Mouse (Mus musculus): ENCODE results near the gene Srl. TPM values are rescaled to one million over a fixed set of nuclear protein-coding genes. Genes with fewer than 3 reads are reported as not detected.

Srl gene
- polyA plus RNA-seq, 1 experiment from 2014 or later = 5.5 TPM

DNA sequence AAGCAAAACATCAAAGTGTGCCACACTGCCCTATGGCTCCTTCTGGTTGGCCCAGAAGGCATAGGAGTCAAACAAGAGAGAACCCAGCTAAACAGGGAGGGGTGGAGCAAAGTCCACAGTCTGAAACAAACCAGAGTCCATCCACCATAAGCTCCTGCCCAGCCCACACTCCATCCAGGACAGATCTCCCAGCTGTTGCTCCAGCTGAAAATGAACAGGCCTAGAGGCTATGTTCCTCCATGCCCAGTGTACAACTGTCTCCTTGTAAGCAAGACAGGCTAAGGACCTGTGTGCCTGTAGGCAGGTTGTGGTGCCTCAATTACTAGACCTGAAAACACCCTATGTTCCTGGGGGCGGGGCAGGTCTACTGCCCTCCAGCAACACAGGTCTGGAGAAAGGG, 15.5 kb upstream of the Srl start:
- H3K4me1 ChIP-seq (ENCODE audit: insufficient read depth, low read depth, low read length) = peaks cover 8% of the 10 kb centered on the region; the same call in 1 of the 2 replicates
- 75% methylated on average over 1 of the region's 1 CpGs for WGBS
- TF ChIP-seq EP300 (IDR thresholded peaks at IDR 0.05) = no peak
- TF ChIP-seq CTCF (IDR thresholded peaks at IDR 0.05) = no peak
- ATAC-seq = no peak
- no peaks in the 10 kb centered on the region for H3K36me3 ChIP-seq (ENCODE audit: insufficient read depth, low read length)
- H3K4me2 ChIP-seq (replicated peaks; ENCODE audit: low read depth, low read length) = no peak overlapping the region
- H3K27me3 ChIP-seq (replicated peaks; ENCODE audit: insufficient read depth, low read length) = no peaks in the 10 kb centered on the region
- H3K27ac ChIP-seq (ENCODE audit: low read length) = 0 out of 2 replicates have a peak overlapping the region, but pooled peaks have one; percentile 93
- no peak overlapping the region for H3K4me3 ChIP-seq (ENCODE audit: low read depth, low read length)
- H3K9ac ChIP-seq (replicated peaks; ENCODE audit: low read depth) = no peak overlapping the region
- no peak for DNase-seq (ENCODE audit: low spot score)
- H3K9me3 ChIP-seq (ENCODE audit: low read length) = no peaks in the 10 kb centered on the region

- no peak for DNase-seq (ENCODE audit: low spot score)
- no peak overlapping the region for H3K27ac ChIP-seq (ENCODE audit: low read length)
- no peaks in the 10 kb centered on the region for H3K27me3 ChIP-seq (replicated peaks; ENCODE audit: insufficient read depth, low read length)
- no peak overlapping the region for H3K4me3 ChIP-seq (ENCODE audit: low read depth, low read length)
- H3K9me3 ChIP-seq (ENCODE audit: low read length) = no peaks in the 10 kb centered on the region
- ATAC-seq = no peak
- no peak overlapping the region for H3K4me2 ChIP-seq (replicated peaks; ENCODE audit: low read depth, low read length)
- peaks cover 8% of the 10 kb centered on the region; the same call in 1 of the 2 replicates for H3K4me1 ChIP-seq (ENCODE audit: insufficient read depth, low read depth, low read length)
- no peaks in the 10 kb centered on the region for H3K36me3 ChIP-seq (ENCODE audit: insufficient read depth, low read length)
- H3K9ac ChIP-seq (replicated peaks; ENCODE audit: low read depth) = no peak overlapping the region
- 100% methylated on average over 1 of the region's 1 CpGs for WGBS
- no peak for TF ChIP-seq CTCF (IDR thresholded peaks at IDR 0.05)
- TF ChIP-seq EP300 (IDR thresholded peaks at IDR 0.05) = no peak
Measured at GRCm38 (mm10) chr16:4555555-4555954, 13.9 kb upstream of the Srl start.

DNA sequence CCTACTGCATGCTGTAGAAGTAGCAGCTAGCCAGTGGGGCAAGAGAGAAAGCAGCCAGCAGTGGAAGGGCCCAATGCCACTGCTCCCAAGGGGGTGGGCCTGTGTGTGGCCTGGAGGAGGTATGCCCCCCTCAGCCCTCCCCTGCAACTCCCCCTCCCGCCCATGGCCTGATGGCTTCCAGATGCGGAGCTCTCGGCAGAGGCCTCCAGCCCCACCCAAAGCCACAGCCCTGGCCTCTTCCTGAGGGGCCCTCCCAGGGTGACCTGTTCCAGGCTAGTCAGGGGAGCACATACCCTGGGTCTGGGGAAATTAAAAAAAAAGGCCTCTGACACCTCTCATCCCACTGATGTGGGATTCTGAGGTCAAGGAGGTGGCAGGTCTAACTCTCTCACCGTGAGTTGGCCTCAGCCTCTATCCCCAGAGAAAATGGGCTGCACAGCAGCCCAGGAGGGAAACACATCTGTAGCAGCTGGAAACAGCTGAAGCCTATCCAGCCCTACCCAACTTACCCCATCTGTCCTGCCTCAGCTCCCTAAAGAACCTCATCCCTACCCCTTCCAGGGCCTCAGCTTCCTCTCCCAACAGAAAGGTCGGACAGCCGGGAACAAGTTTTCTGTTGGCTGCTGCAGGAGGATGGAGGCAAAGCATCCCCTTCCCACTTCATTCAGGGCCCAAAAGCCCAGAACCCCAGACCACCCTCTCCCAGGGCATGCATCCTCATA, 11.4 kb upstream of the Srl start:
- no peaks in the 10 kb centered on the region for H3K36me3 ChIP-seq (ENCODE audit: insufficient read depth, low read length)
- 51% methylated on average over 4 of the region's 6 CpGs for WGBS
- H3K4me1 ChIP-seq (ENCODE audit: insufficient read depth, low read depth, low read length) = peaks cover 6% of the 10 kb centered on the region; the same call in 1 of the 2 replicates
- H3K9ac ChIP-seq (replicated peaks; ENCODE audit: low read depth) = no peak overlapping the region
- ATAC-seq = peak; percentile 43
- no peak overlapping the region for H3K4me3 ChIP-seq (ENCODE audit: low read depth, low read length)
- no peak for DNase-seq (ENCODE audit: low spot score)
- no peaks in the 10 kb centered on the region for H3K9me3 ChIP-seq (ENCODE audit: low read length)
- H3K27ac ChIP-seq (ENCODE audit: low read length) = no peak overlapping the region
- H3K4me2 ChIP-seq (replicated peaks; ENCODE audit: low read depth, low read length) = no peak overlapping the region
- H3K27me3 ChIP-seq (replicated peaks; ENCODE audit: insufficient read depth, low read length) = no peaks in the 10 kb centered on the region
- no peak for TF ChIP-seq CTCF (IDR thresholded peaks at IDR 0.05)
- no peak for TF ChIP-seq EP300 (IDR thresholded peaks at IDR 0.05)

DNA sequence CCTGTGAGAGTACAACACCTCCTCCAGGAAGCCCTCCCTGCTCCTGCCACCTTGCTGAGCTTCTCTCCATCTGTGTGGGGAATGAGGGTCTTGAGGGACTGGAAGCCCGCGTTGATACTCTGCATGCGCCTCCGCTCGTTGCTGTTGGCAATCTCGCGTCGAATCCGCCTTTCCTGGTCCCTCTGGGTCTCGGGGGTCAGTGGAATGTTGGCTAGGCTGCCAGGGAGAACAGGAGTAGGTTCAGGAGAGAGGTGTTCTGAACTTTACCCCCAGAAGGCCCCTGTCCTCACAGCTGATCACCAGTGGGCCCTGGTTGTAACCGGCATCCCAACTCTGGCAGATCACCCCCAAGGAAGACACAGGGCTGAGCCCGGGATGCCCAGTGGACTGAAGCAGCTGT, 10.3 kb upstream of the Srl start:
- WGBS = 92% methylated on average over 12 of the region's 12 CpGs
- H3K4me3 ChIP-seq (ENCODE audit: low read depth, low read length) = no peak overlapping the region
- no peaks in the 10 kb centered on the region for H3K4me1 ChIP-seq (ENCODE audit: insufficient read depth, low read depth, low read length)
- ATAC-seq (no peak), DNase-seq (ENCODE audit: low spot score) (peak; percentile 4)
- H3K9me3 ChIP-seq (ENCODE audit: low read length) = no peaks in the 10 kb centered on the region
- H3K4me2 ChIP-seq (replicated peaks; ENCODE audit: low read depth, low read length) = no peak overlapping the region
- no peaks in the 10 kb centered on the region for H3K27me3 ChIP-seq (replicated peaks; ENCODE audit: insufficient read depth, low read length)
- no peaks in the 10 kb centered on the region for H3K36me3 ChIP-seq (ENCODE audit: insufficient read depth, low read length)
- H3K27ac ChIP-seq (ENCODE audit: low read length) = no peak overlapping the region
- no peak for TF ChIP-seq EP300 (IDR thresholded peaks at IDR 0.05)
- H3K9ac ChIP-seq (replicated peaks; ENCODE audit: low read depth) = no peak overlapping the region

- Histone ChIP-seq H3K9ac (replicated peaks; ENCODE audit: low read depth) (no peak overlapping the region), H3K36me3 (ENCODE audit: insufficient read depth, low read length) (0 out of 2 replicates have a peak, but pooled peaks cover under 1% of the 10 kb centered on the region), H3K4me3 (ENCODE audit: low read depth, low read length) (no peak overlapping the region), H3K27me3 (replicated peaks; ENCODE audit: insufficient read depth, low read length) (no peaks in the 10 kb centered on the region), H3K27ac (ENCODE audit: low read length) (no peak overlapping the region), H3K4me1 (ENCODE audit: insufficient read depth, low read depth, low read length) (no peaks in the 10 kb centered on the region), H3K9me3 (ENCODE audit: low read length) (no peaks in the 10 kb centered on the region), H3K4me2 (replicated peaks; ENCODE audit: low read depth, low read length) (no peak overlapping the region)
- DNase-seq (ENCODE audit: low spot score) (peak; percentile 77), ATAC-seq (peak; percentile 78)
- TF ChIP-seq EP300 (IDR thresholded peaks at IDR 0.05) = no peak
- peak; percentile 100 for TF ChIP-seq CTCF (IDR thresholded peaks at IDR 0.05)
- 35% methylated on average over 13 of the region's 13 CpGs for WGBS
Measured at GRCm38 (mm10) chr16:4551056-4551455, 9.4 kb upstream of the Srl start.

DNA sequence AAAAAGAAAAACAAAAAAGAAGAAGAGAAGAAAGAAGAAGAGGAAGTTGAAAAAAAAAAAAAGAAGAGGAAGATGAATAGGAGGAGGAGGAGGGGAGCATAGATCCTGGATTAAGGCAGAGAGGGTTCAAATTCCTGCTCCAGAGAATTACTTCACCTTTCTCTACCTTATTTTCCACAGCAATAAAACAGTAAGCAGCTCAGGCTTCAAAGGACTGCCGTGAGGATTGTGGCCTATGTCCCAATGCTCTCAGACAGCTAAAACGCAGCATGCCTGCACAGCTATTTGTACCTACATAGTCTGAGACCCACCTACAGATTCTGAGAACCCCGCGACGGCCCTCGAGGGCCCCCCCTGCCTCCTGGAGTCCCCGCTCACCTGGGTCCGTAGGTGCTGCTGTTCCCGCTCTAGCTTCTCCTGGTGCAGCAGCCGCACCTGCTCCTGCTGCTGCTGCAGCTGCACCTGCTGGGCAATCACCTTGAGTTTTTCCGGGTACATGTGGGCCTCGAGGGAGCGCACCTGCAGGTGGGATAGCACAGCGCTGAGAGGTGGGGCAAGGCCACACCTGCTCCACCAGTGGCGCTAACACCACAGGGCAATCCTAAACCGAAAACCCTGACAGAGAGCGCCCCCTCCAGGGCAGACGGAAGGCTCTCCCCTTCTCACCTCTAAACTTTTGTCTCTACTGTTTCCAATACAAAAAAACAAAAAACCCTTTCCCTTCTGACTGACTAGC, 7.5 kb upstream of the Srl start:
- 90% methylated on average over 18 of the region's 18 CpGs for WGBS
- no peaks in the 10 kb centered on the region for H3K4me1 ChIP-seq (ENCODE audit: insufficient read depth, low read depth, low read length)
- TF ChIP-seq CTCF (IDR thresholded peaks at IDR 0.05) = 0 out of 2 replicates have a peak, but pooled peaks have one; percentile 10
- TF ChIP-seq EP300 (IDR thresholded peaks at IDR 0.05) = no peak
- H3K27me3 ChIP-seq (replicated peaks; ENCODE audit: insufficient read depth, low read length) = no peaks in the 10 kb centered on the region
- no peak for ATAC-seq
- no peak overlapping the region for H3K9ac ChIP-seq (replicated peaks; ENCODE audit: low read depth)
- H3K4me3 ChIP-seq (ENCODE audit: low read depth, low read length) = no peak overlapping the region
- peaks cover 10% of the 10 kb centered on the region; the same call in 1 of the 2 replicates for H3K36me3 ChIP-seq (ENCODE audit: insufficient read depth, low read length)
- no peaks in the 10 kb centered on the region for H3K9me3 ChIP-seq (ENCODE audit: low read length)
- no peak for DNase-seq (ENCODE audit: low spot score)
- H3K4me2 ChIP-seq (replicated peaks; ENCODE audit: low read depth, low read length) = no peak overlapping the region
- H3K27ac ChIP-seq (ENCODE audit: low read length) = no peak overlapping the region
